Mouse (Mus musculus): ENCODE data around the gene Rtn4rl1.
A peak's percentile ranks its signal among the peaks of the same experiment; 100 is the strongest.

Gene Rtn4rl1

GRCm38 (mm10) chr11:75213372-75214080 is 19.9 kb downstream of the Rtn4rl1 start:
- peak; percentile 61 for DNase-seq (ENCODE audit: extremely low spot score)

GRCm38 (mm10) chr11:75214081-75214950 is 20.7 kb downstream of the Rtn4rl1 start:
- DNase-seq (ENCODE audit: extremely low spot score) = peak; percentile 47

- no peak for DNase-seq (ENCODE audit: extremely low spot score)
These were observed 26.5 kb downstream of the Rtn4rl1 start for GRCm38 (mm10) chr11:75220115-75220514.

GRCm38 (mm10) chr11:75220517-75221145 is 27.0 kb downstream of the Rtn4rl1 start:
- DNase-seq (ENCODE audit: extremely low spot score) = no peak

GRCm38 (mm10) chr11:75224062-75224461 is 30.5 kb downstream of the Rtn4rl1 start:
- no peak for DNase-seq (ENCODE audit: extremely low spot score)

GRCm38 (mm10) chr11:75224835-75225234 is 31.3 kb downstream of the Rtn4rl1 start:
- DNase-seq (ENCODE audit: extremely low spot score) = no peak

GRCm38 (mm10) chr11:75227632-75228031 is 34.0 kb downstream of the Rtn4rl1 start:
- no peak for DNase-seq (ENCODE audit: extremely low spot score)

GRCm38 (mm10) chr11:75229289-75229688 is 35.7 kb downstream of the Rtn4rl1 start:
- DNase-seq (ENCODE audit: extremely low spot score) = no peak

GRCm38 (mm10) chr11:75230272-75230760 is 36.7 kb downstream of the Rtn4rl1 start:
- no peak for DNase-seq (ENCODE audit: extremely low spot score)

GRCm38 (mm10) chr11:75231756-75232155 is 38.2 kb downstream of the Rtn4rl1 start:
- peak; percentile 76 for DNase-seq (ENCODE audit: extremely low spot score)

GRCm38 (mm10) chr11:75232434-75232833 is 38.9 kb downstream of the Rtn4rl1 start:
- no peak for DNase-seq (ENCODE audit: extremely low spot score)

- no peak for DNase-seq (ENCODE audit: extremely low spot score)
These were observed 41.2 kb downstream of the Rtn4rl1 start for GRCm38 (mm10) chr11:75234745-75235144.

- DNase-seq (ENCODE audit: extremely low spot score) = no peak
These were observed 46.8 kb downstream of the Rtn4rl1 start for GRCm38 (mm10) chr11:75240158-75240934.

GRCm38 (mm10) chr11:75242710-75243255 is 49.2 kb downstream of the Rtn4rl1 start:
- DNase-seq (ENCODE audit: extremely low spot score) = no peak

GRCm38 (mm10) chr11:75244368-75245275 is 51.0 kb downstream of the Rtn4rl1 start:
- no peak for DNase-seq (ENCODE audit: extremely low spot score)

- DNase-seq (ENCODE audit: extremely low spot score) = no peak
These were observed 52.1 kb downstream of the Rtn4rl1 start for GRCm38 (mm10) chr11:75245372-75246330.

- no peak for DNase-seq (ENCODE audit: extremely low spot score)
These were observed 53.0 kb downstream of the Rtn4rl1 start for GRCm38 (mm10) chr11:75246589-75246988.

- DNase-seq (ENCODE audit: extremely low spot score) = no peak
These were observed 53.7 kb downstream of the Rtn4rl1 start for GRCm38 (mm10) chr11:75247137-75247730.

GRCm38 (mm10) chr11:75249588-75249987 is 56.0 kb downstream of the Rtn4rl1 start:
- DNase-seq (ENCODE audit: extremely low spot score) = no peak
